Mouse (Mus musculus) spleen, adult 2 months (tissue): ENCODE measurements around the gene Sesn3.

Experiments
- CTCF ChIP-seq: fragments of 200-500 bp; IDR thresholded peaks from 2 replicates; pipeline ENCODE4 v1.5.1; 2011; ENCODE audit warnings: mild to moderate bottlenecking, inconsistent platforms; ENCODE audit not compliant: insufficient read depth, insufficient read length, insufficient replicate concordance; ENCODE audit errors: extremely low read depth
- POLR2A ChIP-seq: fragments of 200-500 bp; IDR thresholded peaks from 2 replicates; pipeline ENCODE4 v1.6.1; 2011; ENCODE audit warnings: low read depth, low read length, inconsistent platforms

DNA sequence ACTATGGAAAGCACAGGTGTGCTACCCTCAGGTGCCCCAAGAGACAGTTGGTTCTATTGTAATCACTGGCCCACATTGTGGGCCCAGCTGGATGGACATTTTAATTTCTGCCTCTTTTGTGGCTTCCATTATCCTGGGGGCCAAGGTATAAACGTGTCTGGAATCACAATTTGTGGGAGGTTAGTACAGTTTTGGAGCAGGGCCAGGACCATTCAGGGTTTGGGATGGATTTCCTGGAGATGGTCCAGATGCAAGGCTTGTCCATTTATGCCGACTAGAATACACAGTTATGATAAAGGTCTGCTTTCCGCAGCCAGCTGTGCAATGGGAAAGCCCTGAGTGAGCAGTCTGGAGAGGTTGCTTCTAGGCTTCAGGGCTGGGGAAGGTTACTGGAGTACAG is 13.7 kb upstream of the Sesn3 start:
- no peak for TF ChIP-seq POLR2A
- no peak for TF ChIP-seq CTCF
